Mouse (Mus musculus): ENCODE measurements around the gene Dbn1. TPM values are rescaled to one million over a fixed set of nuclear protein-coding genes. Genes with fewer than 3 reads are reported as not detected.

Dbn1 gene
- polyA plus RNA-seq, 1 experiment from 2014 or later = 111 TPM

DNA sequence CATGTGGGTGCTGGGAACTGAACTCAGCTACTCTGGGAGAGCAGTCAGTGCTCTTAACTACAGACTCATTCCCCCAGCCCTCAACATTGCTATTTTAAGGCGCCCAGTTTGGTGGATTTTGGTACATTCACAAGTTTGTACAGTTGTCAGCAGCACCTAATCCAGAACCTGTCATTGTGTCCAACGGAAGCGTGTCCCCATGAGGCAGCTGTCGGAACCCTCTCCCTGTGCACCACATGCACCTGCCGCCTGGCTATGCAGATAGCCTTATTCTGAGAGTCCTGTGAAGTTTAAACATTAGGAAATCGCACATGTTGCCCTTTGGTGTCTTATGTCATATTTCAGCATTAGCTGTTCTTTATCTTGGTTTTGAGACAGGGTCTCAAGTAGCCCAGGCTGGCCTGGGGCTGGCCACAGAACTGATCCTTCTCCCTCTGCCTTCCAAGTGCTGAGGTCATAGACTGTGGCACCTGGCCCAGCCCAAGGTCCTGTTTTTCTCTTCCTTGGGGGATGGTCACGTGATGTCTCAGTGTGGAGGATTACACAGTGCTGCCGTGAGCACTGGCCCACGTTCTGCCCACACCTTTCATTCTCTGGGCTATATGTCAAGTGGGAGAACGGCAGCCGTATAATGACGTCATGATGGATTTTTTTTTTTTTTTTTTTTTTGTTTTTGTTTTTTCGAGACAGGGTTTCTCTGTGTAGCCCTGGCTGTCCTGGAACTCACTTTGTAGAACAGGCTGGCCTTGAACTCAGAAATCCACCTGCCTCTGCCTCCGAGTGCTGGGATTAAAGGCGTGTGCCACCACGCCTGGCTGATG is 38.0 kb upstream of the Dbn1 start:
- H3K9me3 ChIP-seq (replicated peaks; ENCODE audit: control insufficient read depth, low read length) = no peaks in the 10 kb centered on the region
- H3K27me3 ChIP-seq (ENCODE audit: control insufficient read depth, insufficient read depth, low read length) = no peaks in the 10 kb centered on the region
- H3K36me3 ChIP-seq (ENCODE audit: control insufficient read depth, insufficient read depth, low read length) = peaks cover 12% of the 10 kb centered on the region
- no peak overlapping the region for H3K4me3 ChIP-seq (replicated peaks; ENCODE audit: low read length)
- H3K9ac ChIP-seq (ENCODE audit: low read length) = no peak overlapping the region
- 73% methylated on average over 16 of the region's 16 CpGs for WGBS
- no peak overlapping the region for H3K4me2 ChIP-seq (ENCODE audit: low read depth, low read length)
- ATAC-seq (ENCODE audit: insufficient read depth, low FRiP score) = no peak
- H3K4me1 ChIP-seq (ENCODE audit: control insufficient read depth, insufficient read depth, low read length) = no peaks in the 10 kb centered on the region
- no peak overlapping the region for H3K27ac ChIP-seq (ENCODE audit: low read length)

DNA sequence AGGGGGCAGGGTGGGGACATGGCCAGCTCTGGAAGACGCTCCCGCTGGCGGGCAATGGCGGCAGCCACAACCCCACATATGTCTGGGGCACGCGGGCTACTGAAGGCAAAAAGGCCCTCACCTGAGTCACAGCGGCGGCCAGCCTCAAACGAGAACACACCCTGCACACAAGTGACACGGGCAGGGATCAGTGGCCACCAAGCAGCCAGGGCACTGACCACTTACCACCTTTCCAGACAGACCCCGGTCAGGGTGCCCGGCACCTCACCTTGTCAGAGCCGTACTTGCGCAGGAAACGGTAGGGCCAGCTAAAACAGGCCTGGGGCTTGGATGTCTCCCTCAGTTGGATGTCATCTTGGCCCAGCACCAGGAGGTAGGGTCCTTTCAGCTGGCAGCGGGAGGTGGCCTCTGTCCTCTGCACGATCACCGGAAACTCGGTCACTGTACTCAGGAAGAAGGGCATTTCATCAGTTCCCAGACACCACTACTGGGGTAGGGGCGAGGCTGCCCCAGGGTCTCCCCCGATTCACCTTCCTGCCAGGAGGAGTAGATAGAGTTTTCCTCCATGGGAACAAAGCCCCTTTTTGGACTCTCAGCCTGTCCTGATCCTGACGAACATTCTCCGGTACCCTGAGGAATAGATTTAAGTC is 36.2 kb upstream of the Dbn1 start:
- WGBS = 91% methylated on average over 23 of the region's 23 CpGs

DNA sequence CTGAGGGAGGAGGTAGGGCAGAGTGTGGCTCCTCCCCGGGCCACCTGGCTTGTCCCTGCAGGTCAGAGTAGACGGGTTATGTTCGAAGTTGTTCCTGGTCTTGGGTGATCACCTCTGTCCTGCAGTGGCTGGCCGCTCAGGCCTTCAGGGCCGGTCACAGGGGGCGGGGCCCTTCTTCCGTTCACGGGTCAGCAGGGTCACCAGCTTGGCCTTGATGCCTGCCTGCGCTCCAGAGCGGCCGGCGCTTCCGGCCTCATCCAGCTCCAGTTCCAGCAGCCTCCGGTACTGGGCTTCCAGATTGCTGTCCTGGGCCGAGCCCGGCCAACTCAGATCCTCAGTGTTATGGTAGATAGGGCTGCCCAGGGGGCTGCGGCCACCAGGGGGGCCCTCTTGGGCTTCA is 35.4 kb upstream of the Dbn1 start:
- H3K27me3 ChIP-seq (ENCODE audit: control insufficient read depth, insufficient read depth, low read length) = no peaks in the 10 kb centered on the region

More for the DNA sequence above, 36.2 kb upstream of the Dbn1 start:
- ATAC-seq (ENCODE audit: insufficient read depth, low FRiP score) = no peak
- Histone ChIP-seq H3K4me1 (ENCODE audit: control insufficient read depth, insufficient read depth, low read length) (no peaks in the 10 kb centered on the region), H3K27me3 (ENCODE audit: control insufficient read depth, insufficient read depth, low read length) (no peaks in the 10 kb centered on the region), H3K36me3 (ENCODE audit: control insufficient read depth, insufficient read depth, low read length) (no peaks in the 10 kb centered on the region), H3K27ac (ENCODE audit: low read length) (no peak overlapping the region), H3K9ac (ENCODE audit: low read length) (no peak overlapping the region), H3K4me2 (ENCODE audit: low read depth, low read length) (no peak overlapping the region), H3K4me3 (replicated peaks; ENCODE audit: low read length) (no peak overlapping the region), H3K9me3 (replicated peaks; ENCODE audit: control insufficient read depth, low read length) (no peaks in the 10 kb centered on the region)

DNA sequence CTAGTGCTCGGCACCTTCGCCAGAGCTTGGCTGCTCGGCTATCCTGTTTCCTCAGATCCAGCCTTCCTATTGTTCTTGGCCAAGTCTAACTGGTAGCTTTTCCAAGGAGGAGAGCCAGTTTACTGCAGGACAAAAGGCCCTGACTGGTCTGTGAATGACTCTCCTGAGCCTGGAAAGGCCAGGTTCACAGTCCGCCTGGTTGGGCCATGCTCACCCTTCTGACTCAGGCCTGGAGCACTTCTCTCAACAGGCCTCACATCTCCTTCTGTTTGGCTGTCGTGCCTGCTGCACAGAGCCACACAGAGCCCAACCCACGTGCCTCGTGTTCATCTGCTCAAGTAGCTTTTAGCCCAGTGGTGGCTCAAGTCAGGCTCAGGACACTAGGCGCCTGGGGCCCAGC is 34.8 kb upstream of the Dbn1 start:
- H3K9ac ChIP-seq (ENCODE audit: low read length) = no peak overlapping the region
- H3K4me2 ChIP-seq (ENCODE audit: low read depth, low read length) = no peak overlapping the region
- H3K4me3 ChIP-seq (replicated peaks; ENCODE audit: low read length) = no peak overlapping the region
- no peaks in the 10 kb centered on the region for H3K9me3 ChIP-seq (replicated peaks; ENCODE audit: control insufficient read depth, low read length)
- H3K4me1 ChIP-seq (ENCODE audit: control insufficient read depth, insufficient read depth, low read length) = no peaks in the 10 kb centered on the region
- H3K27ac ChIP-seq (ENCODE audit: low read length) = no peak overlapping the region
- no peaks in the 10 kb centered on the region for H3K27me3 ChIP-seq (ENCODE audit: control insufficient read depth, insufficient read depth, low read length)
- no peak for ATAC-seq (ENCODE audit: insufficient read depth, low FRiP score)
- H3K36me3 ChIP-seq (ENCODE audit: control insufficient read depth, insufficient read depth, low read length) = no peaks in the 10 kb centered on the region
- WGBS = 63% methylated on average over 8 of the region's 8 CpGs

More for the DNA sequence above, 35.4 kb upstream of the Dbn1 start:
- no peaks in the 10 kb centered on the region for H3K9me3 ChIP-seq (replicated peaks; ENCODE audit: control insufficient read depth, low read length)
- H3K4me1 ChIP-seq (ENCODE audit: control insufficient read depth, insufficient read depth, low read length) = no peaks in the 10 kb centered on the region
- no peak overlapping the region for H3K4me2 ChIP-seq (ENCODE audit: low read depth, low read length)
- no peaks in the 10 kb centered on the region for H3K36me3 ChIP-seq (ENCODE audit: control insufficient read depth, insufficient read depth, low read length)
- no peak overlapping the region for H3K27ac ChIP-seq (ENCODE audit: low read length)
- H3K4me3 ChIP-seq (replicated peaks; ENCODE audit: low read length) = no peak overlapping the region
- 0 out of 2 replicates have a peak, but pooled peaks have one; percentile 8 for ATAC-seq (ENCODE audit: insufficient read depth, low FRiP score)
- WGBS = 57% methylated on average over 17 of the region's 17 CpGs
- H3K9ac ChIP-seq (ENCODE audit: low read length) = no peak overlapping the region

DNA sequence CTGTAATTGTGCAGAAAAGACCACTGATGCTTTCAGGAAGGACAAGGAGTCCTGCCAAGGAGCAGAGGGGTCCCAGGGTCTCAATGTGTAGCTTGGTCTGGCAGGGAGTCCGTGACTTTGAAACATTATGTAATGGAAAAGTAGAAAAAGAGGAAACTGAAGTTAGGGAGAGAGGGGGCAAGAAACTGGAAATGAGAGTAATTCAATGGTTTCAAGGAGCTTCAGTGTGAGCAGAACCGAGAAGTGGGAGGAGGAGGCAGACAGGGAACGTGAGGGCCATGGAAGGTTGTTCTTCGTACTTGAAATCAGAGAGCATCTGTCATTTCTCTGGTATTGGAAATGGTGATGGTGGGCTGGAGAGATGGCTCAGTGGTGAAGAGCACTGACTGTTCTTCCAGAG is 31.7 kb upstream of the Dbn1 start:
- 66% methylated on average over 4 of the region's 4 CpGs for WGBS
- Histone ChIP-seq H3K9me3 (replicated peaks; ENCODE audit: control insufficient read depth, low read length) (no peaks in the 10 kb centered on the region), H3K4me1 (ENCODE audit: control insufficient read depth, insufficient read depth, low read length) (no peaks in the 10 kb centered on the region), H3K27me3 (ENCODE audit: control insufficient read depth, insufficient read depth, low read length) (no peaks in the 10 kb centered on the region), H3K4me2 (ENCODE audit: low read depth, low read length) (no peak overlapping the region), H3K4me3 (replicated peaks; ENCODE audit: low read length) (no peak overlapping the region), H3K9ac (ENCODE audit: low read length) (no peak overlapping the region), H3K36me3 (ENCODE audit: control insufficient read depth, insufficient read depth, low read length) (no peaks in the 10 kb centered on the region), H3K27ac (ENCODE audit: low read length) (no peak overlapping the region)
- ATAC-seq (ENCODE audit: insufficient read depth, low FRiP score) = no peak

DNA sequence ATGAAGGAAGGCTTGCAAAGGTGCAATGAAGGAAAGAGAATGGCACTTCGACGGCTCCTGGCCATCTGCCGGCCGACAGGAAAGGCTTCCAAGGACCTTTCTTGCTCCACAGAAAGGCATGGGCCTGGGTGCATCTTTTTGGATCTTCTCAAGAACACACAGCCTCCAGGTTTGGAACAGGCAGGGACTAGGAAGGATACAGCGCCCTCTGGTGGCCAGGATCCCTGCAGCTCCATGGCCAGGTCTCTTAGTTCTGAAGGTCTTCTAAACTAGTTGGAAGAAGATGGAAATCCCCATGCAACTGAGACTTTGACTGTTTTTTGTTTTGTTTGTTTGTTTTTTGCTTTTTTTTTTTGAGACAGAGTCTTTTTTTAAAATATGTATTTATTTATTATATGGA is 29.0 kb upstream of the Dbn1 start:
- Histone ChIP-seq H3K4me3 (replicated peaks; ENCODE audit: low read length) (no peak overlapping the region), H3K9me3 (replicated peaks; ENCODE audit: control insufficient read depth, low read length) (no peaks in the 10 kb centered on the region), H3K27me3 (ENCODE audit: control insufficient read depth, insufficient read depth, low read length) (no peaks in the 10 kb centered on the region), H3K4me2 (ENCODE audit: low read depth, low read length) (no peak overlapping the region), H3K36me3 (ENCODE audit: control insufficient read depth, insufficient read depth, low read length) (no peaks in the 10 kb centered on the region), H3K4me1 (ENCODE audit: control insufficient read depth, insufficient read depth, low read length) (peaks cover 4% of the 10 kb centered on the region), H3K9ac (ENCODE audit: low read length) (no peak overlapping the region), H3K27ac (ENCODE audit: low read length) (no peak overlapping the region)
- ATAC-seq (ENCODE audit: insufficient read depth, low FRiP score) = no peak
- WGBS = 13% methylated on average over 5 of the region's 5 CpGs

DNA sequence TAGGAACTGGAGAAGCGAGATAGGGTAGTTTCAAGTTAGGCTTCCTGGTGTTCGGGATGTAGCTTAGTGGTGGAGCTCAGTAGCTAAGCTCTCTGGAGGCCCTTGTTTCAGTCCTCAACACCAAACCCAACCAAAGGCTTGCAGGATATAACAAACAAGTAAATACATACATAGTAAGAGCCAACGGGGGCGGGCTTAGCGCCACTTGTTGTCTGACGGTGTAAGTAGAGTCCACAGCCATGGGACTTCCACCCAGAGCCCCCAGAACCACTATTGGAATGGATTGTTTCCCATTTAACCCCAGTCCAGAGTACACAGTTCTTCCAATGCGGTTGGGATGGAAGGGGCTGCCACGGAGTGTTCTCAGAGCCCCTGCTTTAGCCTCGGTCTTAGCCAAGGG is 25.9 kb upstream of the Dbn1 start:
- Histone ChIP-seq H3K4me1 (ENCODE audit: control insufficient read depth, insufficient read depth, low read length) (peaks cover 34% of the 10 kb centered on the region), H3K9me3 (replicated peaks; ENCODE audit: control insufficient read depth, low read length) (no peaks in the 10 kb centered on the region), H3K4me2 (ENCODE audit: low read depth, low read length) (peak overlapping the region; percentile 79), H3K27me3 (ENCODE audit: control insufficient read depth, insufficient read depth, low read length) (no peaks in the 10 kb centered on the region), H3K4me3 (replicated peaks; ENCODE audit: low read length) (peak overlapping the region; percentile 92), H3K36me3 (ENCODE audit: control insufficient read depth, insufficient read depth, low read length) (no peaks in the 10 kb centered on the region), H3K27ac (ENCODE audit: low read length) (no peak overlapping the region), H3K9ac (ENCODE audit: low read length) (peak overlapping the region; percentile 94)
- ATAC-seq (ENCODE audit: insufficient read depth, low FRiP score) = no peak
- 34% methylated on average over 9 of the region's 9 CpGs for WGBS

DNA sequence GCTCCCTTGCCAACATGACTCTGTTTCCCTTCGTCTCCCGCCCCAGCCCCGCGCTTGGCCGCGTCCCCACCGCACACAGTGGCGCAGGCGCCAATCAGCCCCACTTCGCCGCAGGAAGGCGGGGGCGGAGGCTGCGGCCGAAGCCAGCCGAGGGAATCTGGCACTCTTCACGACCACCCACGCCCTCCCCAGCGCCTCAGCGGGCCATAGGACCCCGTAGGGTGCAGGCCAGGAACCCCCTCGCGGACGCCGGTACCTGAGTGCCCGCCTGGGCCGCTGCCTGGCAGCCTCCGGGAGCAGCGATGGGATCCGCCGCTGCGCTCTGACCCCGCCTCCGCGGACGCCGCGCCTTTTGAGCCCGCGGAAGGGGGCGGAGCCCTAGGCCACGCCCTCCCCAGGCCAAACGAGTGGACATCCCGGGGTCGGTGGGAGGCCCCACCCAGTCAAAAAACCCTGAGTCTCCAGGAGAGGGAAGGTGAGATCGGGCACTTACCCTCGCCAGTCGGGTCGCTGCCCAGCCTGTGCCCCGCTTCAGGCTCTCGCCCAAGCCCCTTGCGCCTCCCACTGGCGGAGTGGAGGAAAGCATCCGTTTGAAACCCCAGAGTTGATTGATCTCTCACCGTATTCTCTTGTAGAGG is 25.3 kb upstream of the Dbn1 start, which contains the start of gene Pdlim7:
TSS of gene Pdlim7 (minus strand) at position 566 of the 638 bp plus-strand sequence.
- Histone ChIP-seq H3K27me3 (ENCODE audit: control insufficient read depth, insufficient read depth, low read length) (no peaks in the 10 kb centered on the region), H3K4me3 (replicated peaks; ENCODE audit: low read length) (peak within 1 kb of the TSS; percentile 92), H3K9ac (ENCODE audit: low read length) (peak within 1 kb of the TSS; percentile 94), H3K36me3 (ENCODE audit: control insufficient read depth, insufficient read depth, low read length) (no peaks in the 10 kb centered on the region), H3K27ac (ENCODE audit: low read length) (peak within 1 kb of the TSS; percentile 98), H3K4me1 (ENCODE audit: control insufficient read depth, insufficient read depth, low read length) (peaks cover 34% of the 10 kb centered on the region), H3K9me3 (replicated peaks; ENCODE audit: control insufficient read depth, low read length) (no peaks in the 10 kb centered on the region), H3K4me2 (ENCODE audit: low read depth, low read length) (peak within 1 kb of the TSS; percentile 79)
- WGBS = under 1% methylated on average over 54 of the region's 55 CpGs
- ATAC-seq (ENCODE audit: insufficient read depth, low FRiP score) = peak; percentile 51
